Mouse (Mus musculus): ENCODE measurements around the gene Tmem51.
"Not testable (repeated sequence)": the region's sequence is repeated elsewhere in the genome, so short reads cannot be mapped to it uniquely, and the experiment has no call there.

Tmem51 gene

DNA sequence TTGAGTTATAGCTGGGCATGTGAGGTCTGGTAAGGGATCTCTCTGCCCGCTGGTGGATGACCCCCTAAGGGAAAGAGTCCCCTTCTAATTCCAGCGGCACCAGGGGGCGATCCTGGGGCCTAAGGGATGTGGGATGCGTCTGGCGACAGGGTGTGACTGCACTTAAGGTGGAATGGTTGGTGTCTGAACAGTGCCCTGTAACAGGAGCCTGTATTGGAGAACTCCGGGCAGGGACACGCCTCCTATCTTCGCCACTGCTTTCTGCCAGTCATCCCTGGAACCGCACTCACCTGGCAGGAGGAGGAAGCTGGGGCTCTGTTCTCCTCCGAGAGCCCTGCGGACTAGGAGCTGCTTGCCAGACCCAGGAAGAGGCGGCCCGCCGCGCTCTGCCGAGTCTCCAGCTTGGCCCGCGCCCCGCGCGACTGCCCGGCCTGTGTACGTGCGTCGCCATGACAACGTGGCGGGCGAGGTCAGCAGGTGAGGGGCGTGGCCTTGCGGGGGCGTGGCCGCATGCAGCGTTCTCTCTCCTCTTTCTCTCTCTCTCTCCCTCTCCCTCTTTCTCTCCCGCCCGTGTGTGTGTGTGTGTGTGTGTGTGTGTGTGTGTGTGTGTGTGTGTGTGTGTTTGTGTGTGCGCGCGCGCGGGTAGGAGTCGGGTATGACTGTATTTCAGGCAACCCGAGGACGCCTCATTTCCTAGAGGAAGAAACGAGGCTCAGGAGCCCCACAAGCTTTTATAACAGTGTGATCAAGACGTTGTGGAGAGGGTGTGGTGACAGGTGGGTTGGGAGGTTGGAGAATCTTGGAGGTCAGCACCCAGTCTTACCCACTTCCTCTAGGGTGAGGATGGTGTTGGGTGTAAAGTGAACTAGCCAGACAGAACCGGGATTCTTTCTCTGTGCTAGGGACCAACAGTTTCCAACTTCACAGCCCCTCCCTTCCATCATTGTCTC, 69.2 kb downstream of the Tmem51 start, which contains the start of gene Fhad1:
Fhad1 (minus strand) TSS at position 424 of the 950 bp plus-strand sequence.
- DNase-seq: peak; percentile 91

GRCm38 (mm10) chr4:142011236-142011635, 72.9 kb downstream of the Tmem51 start:
- no peak for DNase-seq

DNA sequence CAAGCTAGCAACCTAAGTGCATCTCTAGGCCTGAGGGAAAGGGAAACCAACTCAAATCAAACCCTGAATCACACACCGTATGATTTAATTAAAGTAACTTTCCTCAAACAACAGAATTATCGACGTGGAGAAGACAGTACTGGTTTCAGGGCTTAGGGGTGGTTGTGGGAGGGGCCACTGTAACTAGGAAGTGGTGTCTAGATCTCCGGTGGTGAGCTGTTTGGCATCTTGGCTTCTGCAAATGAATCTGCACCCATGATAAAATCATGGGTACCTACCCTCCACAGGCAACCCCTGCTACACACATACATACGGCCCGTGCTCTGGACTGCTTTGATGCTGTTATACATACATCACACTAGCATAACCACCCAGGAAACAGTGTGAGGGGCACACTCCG, 73.7 kb downstream of the Tmem51 start:
- no peak for DNase-seq

DNA sequence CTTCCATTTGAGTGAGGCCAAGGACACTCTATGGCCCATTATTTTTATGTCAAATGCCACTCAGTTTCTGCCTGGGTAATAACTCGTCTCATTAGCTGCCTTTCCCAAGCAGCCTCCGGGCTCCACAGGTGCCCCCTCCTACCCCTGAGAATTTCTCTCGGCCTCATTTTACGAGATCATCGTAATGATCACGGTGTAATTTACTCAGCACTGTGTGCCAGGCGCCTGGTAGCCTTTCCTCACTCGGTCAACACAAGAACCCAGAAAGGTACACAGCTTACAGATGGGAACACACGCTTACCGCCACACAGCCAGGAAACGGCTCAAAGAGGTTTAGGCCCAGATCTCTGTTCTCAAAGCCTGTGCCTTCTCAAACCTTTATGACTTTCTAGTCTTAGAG, 75.9 kb downstream of the Tmem51 start:
- DNase-seq: no peak

- DNase-seq: no peak
Observed at GRCm38 (mm10) chr4:142000581-142000980, 83.5 kb downstream of the Tmem51 start.

DNA sequence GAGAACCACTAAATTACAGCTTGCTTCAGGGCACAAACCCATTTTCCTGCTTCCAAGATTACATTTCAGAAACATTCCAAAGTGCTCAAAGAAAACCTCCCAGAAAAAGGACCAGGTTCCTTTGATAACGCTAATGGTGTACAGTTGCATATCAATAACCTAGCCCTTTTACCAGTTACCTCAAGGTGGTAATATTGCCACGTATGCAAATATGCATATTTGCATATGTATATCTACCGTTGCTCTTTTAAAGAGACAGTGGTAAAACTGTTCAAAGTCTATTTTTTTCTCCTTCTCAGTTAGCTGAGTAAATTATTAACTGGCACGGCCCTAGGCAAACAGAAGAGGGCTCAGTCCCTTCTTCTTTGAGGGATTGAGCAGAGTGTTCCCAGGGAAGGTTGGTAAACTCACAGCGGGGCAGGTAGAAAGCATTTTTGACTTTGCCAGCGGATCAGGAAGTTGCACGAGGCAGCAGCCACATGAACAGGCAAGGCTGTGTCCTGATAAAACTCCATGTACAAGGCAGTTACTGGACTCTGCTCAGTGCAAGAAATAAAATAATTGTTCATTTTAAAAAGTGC, 84.5 kb downstream of the Tmem51 start:
- no peak for DNase-seq

- DNase-seq: peak; percentile 66
Observed at GRCm38 (mm10) chr4:141998282-141998821, 85.8 kb downstream of the Tmem51 start.

DNA sequence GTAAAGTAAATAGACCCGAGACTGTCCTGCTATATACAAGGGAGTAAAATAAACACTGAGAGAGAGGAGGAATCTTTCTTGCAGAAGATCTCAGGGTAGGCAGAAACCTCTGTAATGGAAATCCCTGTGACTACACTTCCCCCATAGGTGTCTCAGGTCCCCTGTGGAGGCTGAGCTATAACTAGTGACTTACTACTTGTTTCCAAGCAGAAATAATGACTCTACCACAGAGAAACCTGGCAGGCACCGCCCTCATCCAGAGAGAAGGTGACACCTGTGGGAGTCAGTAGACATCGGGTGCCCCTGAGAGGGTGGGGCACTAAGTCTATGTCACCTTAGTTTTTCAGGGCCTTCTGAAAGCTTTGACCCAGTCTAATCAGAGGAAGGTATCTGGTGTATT, 87.2 kb downstream of the Tmem51 start:
- DNase-seq: no peak

DNA sequence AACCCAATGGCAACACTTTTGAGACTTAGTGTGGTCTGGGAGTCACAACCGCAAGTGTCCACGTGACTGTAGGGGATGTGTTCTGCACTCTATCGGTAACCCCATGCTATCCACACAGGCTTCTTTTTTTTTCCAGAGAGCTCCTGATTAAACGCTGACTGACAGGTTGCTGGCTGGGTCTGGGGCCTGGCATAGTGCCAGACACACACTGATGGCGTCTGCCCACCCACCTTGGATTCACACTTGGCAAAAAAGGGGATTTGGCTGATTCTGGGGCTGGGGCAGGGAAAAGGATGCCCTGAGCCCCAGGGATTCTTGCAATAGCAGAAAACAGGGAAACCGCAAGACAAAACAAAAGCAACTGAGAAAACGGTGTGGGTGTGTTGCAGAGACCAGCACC, 88.0 kb downstream of the Tmem51 start:
- no peak for DNase-seq

DNA sequence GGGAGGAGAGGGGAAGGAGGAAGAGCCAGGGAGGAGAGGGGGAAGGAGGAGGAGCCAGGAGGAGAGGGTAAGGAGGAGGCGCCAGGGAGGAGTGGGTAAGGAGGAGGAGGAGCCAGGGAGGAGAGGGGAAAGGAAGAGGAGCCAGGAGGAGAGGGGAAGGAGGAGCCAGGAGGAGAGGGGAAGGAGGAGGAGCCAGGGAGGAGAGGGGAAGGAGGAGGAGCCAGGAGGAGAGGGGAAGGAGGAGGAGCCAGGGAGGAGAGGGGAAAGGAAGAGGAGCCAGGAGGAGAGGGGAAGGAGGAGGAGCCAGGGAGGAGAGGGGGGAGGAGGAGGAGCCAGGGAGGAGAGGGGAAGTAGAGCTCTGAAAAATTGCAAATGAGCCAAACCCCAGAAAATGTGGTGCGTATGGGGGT, 90.0 kb downstream of the Tmem51 start:
- not testable (repeated sequence) for DNase-seq

- DNase-seq: no peak
Observed at GRCm38 (mm10) chr4:141993347-141994061, 90.6 kb downstream of the Tmem51 start.

GRCm38 (mm10) chr4:141992530-141993204, 91.4 kb downstream of the Tmem51 start:
- DNase-seq: no peak

DNA sequence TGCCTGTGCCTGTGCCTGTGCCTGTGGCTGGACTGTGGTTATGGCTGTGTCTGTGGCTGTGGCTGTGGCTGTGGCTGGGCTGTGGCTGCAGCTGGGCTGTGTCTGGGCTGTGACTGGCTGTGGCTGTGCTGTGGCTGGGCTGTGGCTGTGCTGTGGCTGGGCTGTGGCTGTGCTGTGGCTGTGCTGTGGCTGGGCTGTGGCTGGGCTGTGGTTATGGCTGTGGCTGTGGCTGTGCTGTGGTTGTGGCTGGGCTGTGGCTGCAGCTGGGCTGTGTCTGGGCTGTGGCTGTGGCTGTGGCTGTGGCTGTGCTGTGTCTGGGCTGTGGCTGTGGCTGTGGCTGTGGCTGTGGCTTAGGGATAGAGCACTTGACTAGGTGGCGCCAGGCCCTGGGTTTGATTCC, 95.9 kb downstream of the Tmem51 start:
- no peak for DNase-seq

GRCm38 (mm10) chr4:141983689-141984088, 100.4 kb downstream of the Tmem51 start:
- DNase-seq: no peak

DNA sequence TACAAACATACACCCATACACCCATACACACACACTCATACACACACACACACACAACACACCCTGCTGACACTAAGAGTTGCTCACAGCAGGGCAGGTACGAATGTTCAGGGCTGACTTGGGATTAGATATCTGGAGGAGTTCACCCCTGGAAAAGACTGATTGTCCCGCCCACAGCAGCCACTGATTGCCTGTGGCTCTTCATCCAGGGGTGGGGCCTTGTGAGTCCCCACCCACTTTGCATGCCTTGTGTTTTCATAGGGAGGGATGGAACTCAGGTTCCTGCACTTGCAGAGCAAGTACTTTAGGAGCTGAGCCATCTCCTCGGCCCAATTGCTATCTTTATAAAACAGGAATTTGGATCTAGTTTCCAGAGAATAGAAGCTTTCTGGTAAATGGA, 102.6 kb downstream of the Tmem51 start:
- DNase-seq: no peak
